Mouse (Mus musculus) monocyte, adult 5-6 weeks (primary cell): ENCODE measurements around the gene Smim22. TPM values are rescaled to one million over a fixed set of nuclear protein-coding genes. Genes with fewer than 3 reads are reported as not detected.

Experiments used
- ATAC-seq: fragments of 153-309, 156-312 bp; replicated peaks from 2 replicates; pipeline ENCODE4 v1.8.0; 2017; ENCODE audit warnings: mild to moderate bottlenecking; ENCODE audit not compliant: low TSS enrichment, insufficient number of reproducible peaks, severe bottlenecking, poor library complexity, low FRiP score
- total RNA-seq: library from RNA; stranded (forward); fragments of 200-1000, 200-491, 200-594 nt; gene quantifications from 3 replicates; pipeline ENCODE4 v1.2.3, GENCODE M21; 2017

Smim22 gene
- not detected in 3 replicates for total RNA-seq

DNA sequence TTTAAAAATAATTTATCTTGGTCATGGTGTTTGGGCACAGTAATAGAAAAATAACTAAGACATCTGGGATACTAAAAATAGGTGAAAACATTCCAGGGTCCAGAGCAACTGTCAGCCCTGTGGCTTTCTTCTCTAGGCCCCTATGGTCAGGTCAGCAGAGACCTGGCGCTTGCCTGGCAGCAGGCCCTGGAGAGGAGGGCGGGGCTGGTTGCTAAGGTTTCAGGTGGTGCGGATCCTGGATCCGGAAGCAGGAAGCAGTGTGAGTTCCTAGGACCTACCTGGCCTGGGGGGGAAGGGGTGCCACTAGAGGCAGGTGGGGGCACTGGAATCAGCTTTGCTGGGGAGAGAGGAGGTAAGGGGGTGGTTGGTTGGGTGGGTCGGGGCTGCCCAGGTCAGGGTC, at the start of gene Smim22:
Gene Smim22 (plus strand): TSS at position 222 of the 400 bp plus-strand sequence.
- ATAC-seq, result no peak

DNA sequence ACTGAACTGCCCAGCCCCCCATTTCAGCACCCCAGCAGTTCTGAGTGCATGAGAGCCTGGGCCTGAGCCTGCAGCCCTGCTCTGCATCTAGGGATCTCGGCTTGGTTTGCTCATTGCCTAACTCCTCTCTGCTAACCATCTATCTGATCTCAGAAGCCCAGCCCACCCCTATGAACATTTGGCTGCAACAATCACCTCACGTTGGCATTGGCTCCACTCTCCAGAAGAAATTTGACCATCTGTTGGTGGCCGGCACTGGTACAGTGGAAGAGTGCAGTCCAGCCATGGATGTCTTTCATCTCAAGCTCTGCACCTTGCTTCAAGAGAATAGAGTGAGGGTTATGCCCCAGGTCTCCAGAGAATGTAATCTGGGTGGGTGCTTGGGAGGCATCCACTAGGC, 49.6 kb upstream of the Smim22 start:
- ATAC-seq, result no peak

GRCm38 (mm10) chr16:4960260-4960659, 46.8 kb upstream of the Smim22 start:
- no peak for ATAC-seq

DNA sequence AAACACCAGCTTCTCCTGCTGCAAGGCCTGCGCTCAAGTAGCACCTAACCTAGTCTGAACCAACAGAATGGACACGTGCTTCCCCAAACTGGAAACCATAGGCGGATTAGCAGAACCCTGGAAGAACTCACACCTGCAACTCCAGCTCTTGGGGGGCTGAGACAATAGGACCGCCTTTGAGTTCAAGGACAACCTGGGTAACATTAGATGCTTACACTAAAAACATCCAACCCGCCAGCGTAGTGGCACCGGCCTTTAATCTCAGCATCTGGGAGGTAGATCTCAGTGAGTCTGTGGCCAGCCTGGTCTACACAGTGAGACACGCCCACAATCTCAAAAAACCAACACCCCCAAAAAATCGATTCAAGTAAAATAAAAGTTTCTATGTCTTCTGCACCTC, 43.7 kb upstream of the Smim22 start:
- no peak for ATAC-seq

DNA sequence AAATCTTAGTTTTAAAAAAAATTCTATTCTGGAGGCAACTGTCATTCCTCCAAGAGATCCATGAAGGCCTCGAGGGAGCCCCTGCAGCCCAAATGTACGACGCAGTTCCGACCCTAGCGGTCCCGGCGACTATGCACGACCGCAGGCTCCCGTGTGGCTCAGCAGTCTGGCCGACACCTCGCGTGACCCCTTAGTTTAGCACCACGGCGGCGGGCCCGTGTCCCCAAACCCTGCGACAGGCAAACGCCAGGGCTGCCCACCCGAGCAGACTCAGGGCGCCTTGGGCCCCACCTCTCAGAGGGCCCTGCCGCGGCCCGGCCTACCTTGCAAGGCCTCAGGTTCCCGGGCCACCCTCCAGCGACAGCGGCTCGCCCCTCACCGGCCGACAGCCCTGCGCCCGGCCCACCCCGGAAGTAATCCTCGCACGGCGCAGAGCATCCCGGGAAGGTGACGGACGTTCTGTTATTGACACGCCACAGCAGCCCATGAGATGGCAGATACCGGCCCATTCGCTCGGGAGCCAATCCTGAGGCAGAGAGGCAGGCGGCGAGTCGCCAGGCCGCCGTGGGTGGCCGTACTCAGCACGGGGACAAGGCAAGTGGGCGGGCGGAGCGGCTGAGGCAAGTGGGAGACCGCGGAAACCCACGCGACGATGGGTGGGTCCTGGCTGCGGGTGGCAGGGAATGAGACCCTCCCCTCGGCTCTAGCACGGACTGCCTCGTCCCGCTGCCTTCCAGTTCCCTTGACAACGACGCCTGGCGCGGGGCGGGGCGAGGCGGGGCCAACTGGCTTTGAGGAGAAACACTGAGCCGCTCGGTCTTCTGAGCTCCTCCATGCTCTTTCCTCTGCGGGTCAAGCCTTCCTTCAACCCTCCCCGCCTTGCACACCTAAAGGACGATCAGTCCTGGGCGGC, 43.0 kb upstream of the Smim22 start, which contains the start of gene Anks3:
Gene Anks3 (minus strand): TSS at position 409 of the 913 bp plus-strand sequence.
- peak; percentile 91 for ATAC-seq

- no peak for ATAC-seq
Observed at GRCm38 (mm10) chr16:4964731-4965391, 42.2 kb upstream of the Smim22 start.

- ATAC-seq, result no peak
Observed at GRCm38 (mm10) chr16:4965392-4966129, 41.5 kb upstream of the Smim22 start.

DNA sequence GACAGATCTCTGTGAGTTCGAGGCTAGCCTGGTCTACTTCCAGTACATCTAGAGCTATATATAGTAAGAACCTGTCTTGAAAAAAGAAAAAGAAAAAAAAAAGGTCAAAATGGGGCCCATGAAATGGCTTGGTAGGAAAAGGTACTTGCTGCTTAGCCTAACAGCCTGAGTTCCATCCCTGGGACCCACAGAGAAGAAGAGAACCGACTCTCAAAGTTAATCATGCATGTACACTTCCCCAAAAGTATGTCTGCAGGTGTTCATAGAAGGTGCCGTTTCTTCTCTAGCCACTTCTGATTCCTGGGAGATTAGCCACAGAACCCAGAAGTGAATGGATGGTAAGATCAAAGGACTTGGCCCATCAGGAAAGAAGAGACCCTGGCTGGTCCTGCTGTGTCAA, 38.7 kb upstream of the Smim22 start:
- ATAC-seq, result no peak

DNA sequence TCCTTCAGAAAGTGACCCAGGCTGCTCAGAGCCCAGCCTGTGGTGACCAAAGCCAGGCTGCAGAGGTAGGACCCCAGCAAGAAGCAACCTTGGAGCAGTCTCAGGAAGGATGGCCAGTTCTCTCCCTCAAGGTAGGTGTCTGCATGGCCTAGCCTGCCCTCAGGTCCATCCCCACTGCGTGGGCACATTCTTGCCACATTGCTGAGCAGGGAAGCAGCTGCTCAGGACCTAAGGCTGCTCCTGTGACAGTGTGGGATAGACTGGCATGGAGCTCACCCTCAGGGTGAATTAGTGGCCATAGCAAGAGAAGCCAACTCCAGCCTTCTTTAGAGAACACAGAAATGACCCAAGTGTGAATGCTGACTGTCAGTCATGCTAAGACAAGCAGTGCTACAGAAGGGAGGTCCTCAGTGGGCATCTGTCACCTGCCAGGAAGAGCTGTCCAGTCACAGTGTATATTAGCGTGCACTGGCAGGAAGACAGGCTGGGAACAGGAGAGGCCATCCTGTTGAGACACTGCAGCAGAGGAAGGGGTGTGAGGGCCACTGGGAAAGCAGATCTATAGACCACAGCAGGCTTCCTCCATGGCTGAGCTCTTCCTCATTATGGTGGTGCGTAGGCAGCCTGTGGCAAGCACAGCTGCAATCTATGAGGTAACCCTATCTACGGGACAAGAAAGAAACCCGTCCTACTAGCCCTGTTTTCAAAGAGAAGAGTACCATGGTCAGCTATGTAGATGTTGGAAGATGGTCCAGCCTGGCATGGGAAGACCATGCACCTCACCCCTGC, 37.8 kb upstream of the Smim22 start:
- ATAC-seq, result peak; percentile 67

DNA sequence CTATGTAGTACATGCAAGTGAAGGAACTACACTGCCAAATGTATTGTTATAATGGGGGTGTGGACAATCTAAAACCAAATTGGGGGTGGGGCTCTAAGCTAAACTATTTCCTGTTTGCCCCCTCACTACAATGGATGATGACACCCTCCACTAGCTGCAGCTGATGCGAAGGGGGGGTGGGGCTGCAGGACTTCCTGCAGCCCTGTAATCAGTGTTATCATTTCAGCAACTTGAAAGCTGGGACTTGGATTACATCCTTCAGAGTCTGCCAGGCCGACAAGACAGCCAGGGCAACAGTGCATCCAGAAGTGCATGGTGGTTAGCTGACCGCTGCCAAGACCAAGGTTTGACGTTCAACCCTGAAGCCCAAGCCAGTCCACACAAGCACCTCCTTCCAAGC, 35.5 kb upstream of the Smim22 start:
- ATAC-seq, result no peak

- no peak for ATAC-seq
Observed at GRCm38 (mm10) chr16:4974521-4974920, 32.6 kb upstream of the Smim22 start.

- ATAC-seq, result no peak
Observed at GRCm38 (mm10) chr16:4976180-4976579, 30.9 kb upstream of the Smim22 start.

GRCm38 (mm10) chr16:4978275-4979051, 28.6 kb upstream of the Smim22 start:
- ATAC-seq, result no peak

DNA sequence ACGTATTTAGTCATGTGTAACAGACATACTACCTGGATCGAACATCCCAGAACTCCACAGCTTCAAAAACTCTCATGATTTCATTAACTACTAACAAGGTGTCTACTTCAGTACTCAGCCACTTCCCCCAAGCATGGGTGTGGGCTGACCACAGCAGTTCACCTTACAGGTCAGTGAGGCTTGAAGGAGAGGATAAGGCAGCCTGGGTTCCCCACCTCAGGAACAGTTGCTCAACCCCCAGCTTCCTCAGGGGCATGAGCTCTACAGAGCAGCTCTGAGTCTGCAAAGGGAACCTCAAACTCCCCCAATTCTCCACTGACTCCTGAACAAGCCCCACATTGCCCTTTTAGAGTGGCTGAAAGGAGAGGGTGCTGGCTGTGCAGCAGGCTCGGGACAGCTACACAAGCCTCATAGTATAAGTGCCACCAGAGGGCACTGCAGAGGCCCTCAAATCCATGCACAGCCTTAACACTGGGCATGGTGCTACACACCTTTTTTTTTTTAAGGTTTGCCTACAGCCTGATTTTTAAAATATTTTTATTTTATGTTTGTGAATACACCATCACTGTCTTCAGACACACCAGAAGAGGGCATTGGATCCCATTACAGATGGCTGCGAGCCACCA, 27.2 kb upstream of the Smim22 start:
- 0 out of 2 replicates have a peak, but pooled peaks have one; percentile 43 for ATAC-seq

- ATAC-seq, result no peak
Observed at GRCm38 (mm10) chr16:4984717-4985116, 22.4 kb upstream of the Smim22 start.

GRCm38 (mm10) chr16:4993276-4993675, 13.8 kb upstream of the Smim22 start:
- no peak for ATAC-seq

DNA sequence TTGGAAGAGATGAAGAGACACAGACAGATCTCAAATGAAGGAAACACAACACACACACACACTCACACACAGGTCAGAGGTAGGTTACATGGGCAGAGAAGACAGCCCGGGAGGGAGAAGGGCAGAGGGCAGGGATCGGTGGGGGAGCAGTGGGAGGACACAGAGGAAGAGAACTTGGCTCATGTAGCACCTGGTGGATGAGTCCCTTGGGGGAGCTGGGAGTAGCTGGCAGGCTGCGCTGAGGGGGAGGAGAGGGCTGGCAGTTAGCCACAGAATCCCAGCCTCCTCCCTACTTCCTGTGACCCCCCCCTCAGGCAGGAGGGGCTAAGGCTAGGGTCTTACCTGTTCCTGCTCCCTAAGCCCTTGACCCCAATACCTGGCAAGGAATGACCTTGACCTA, 9.5 kb upstream of the Smim22 start, which contains the start of gene Sept12:
Gene Sept12 (minus strand): TSS at position 300 of the 400 bp plus-strand sequence.
- ATAC-seq, result no peak
